Mouse (Mus musculus): ENCODE results near the gene Lhfpl2. TPM values are rescaled to one million over a fixed set of nuclear protein-coding genes. Genes with fewer than 3 reads are reported as not detected.

Lhfpl2 gene
- total RNA-seq, 2 experiments from 2014 or later = 31.9 to 38.6 TPM

GRCm38 (mm10) chr13:94174577-94175279 is 117.1 kb downstream of the Lhfpl2 start:
- DNase-seq = peak; percentile 40

DNA sequence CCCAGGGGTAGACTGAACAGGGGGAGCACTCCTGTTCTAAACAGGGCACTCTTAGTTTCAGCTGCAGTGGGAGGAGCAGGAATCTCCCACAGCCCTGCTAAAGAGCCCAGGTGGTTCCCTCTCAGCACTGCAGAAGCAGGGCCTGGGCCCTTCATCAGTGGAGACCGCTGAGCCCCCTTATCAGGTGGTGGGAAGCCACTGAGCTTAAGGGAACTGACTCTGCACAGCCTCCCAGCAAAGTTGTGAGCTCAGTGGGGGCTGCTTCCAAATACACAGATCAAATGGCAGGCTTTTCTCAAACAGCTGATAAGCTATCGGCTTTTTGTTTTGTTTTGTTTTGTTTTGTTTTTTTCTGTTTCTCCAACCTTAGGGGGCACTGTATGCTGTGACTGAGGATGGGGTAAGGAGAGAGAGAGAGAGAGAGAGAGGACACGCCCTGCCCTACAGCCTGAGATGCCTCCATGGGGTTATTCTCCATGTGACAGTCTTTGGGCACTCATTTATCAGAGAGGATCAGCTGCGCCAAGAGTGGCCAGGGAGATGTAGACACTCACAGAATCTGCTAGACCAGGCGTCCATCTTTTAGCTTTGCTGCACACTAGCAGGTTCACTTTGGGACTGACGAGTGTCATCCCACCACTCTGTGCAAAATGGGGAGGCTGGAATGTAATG is 117.9 kb downstream of the Lhfpl2 start:
- no peak for DNase-seq

- DNase-seq = peak; percentile 44
Observed at GRCm38 (mm10) chr13:94177148-94177547, 119.6 kb downstream of the Lhfpl2 start.

DNA sequence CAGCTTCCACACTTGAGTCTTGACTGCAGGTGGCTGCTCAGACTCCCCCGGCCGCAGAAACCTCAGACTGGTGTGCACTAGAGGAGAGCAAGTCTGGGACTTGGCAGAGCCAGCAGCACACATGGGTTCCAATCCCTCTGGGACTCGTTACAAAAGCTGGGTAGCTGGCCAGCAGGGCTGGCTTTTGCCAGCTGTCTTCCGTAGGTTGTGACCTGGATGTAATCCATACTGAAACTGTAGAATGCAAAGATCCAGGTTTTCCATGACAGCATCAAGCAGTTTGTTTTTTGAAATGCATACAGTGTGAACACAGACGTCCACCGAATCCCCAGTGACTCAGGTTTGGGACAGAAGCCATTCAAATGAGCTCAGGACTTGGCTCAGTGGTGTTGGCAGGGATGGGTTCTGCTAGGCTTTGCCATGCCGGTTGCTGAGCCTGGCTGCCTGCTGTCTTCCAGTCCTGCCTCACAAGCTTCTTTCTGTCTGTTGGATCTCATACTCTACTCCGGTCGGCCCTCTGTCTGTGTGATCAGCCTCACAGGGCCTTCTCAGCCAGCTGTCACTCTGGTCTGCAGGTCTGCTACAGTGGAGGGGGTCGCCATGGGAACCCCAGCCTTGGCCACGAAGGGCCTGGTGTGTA is 120.9 kb downstream of the Lhfpl2 start:
- peak; percentile 52 for DNase-seq

DNA sequence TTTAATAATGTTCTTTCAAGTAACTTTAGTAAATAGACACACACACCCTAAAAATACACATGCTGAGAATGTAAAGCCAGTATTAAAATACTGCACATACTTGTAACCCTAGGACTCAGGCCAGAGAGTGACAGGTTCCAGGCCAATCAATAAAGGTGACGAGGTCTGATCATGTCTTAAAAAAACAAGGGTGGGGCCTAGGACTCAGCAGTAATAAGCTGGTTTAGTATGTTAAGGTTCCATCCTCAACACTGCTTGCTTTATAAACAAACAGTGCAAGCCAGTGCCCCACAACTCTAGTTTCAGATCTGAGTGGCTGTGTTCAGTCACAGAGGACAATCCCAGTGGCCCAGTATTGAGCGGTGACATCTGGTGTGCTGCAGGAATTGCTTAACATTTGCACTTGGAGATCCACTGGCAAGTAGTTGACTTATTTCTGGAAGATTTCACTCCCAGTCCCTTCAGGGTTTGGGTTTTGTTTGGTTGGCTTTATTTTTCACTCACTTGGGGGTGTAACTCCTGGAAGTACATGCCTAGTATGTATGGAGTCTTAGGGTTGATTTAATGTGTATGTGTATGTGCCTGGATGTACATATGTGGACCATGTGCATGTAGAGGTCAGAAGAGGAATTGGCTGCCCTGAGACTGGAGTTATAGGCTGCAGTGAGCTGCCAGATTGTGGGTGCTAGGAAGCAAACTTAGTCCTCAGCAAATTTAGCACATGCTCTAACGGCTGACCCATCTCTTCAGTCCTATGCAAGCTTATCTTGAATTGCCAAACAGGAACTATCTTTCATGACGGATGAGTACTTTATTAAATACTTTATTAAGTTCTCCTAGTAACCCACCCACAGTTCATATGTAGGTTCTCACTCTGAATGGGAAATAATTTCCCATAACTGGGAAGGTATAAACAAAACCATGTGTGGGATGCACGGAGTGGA is 123.2 kb downstream of the Lhfpl2 start:
- DNase-seq = no peak

GRCm38 (mm10) chr13:94182026-94182425 is 124.4 kb downstream of the Lhfpl2 start:
- no peak for DNase-seq

- no peak for DNase-seq
Observed at GRCm38 (mm10) chr13:94183372-94184021, 125.9 kb downstream of the Lhfpl2 start.

DNA sequence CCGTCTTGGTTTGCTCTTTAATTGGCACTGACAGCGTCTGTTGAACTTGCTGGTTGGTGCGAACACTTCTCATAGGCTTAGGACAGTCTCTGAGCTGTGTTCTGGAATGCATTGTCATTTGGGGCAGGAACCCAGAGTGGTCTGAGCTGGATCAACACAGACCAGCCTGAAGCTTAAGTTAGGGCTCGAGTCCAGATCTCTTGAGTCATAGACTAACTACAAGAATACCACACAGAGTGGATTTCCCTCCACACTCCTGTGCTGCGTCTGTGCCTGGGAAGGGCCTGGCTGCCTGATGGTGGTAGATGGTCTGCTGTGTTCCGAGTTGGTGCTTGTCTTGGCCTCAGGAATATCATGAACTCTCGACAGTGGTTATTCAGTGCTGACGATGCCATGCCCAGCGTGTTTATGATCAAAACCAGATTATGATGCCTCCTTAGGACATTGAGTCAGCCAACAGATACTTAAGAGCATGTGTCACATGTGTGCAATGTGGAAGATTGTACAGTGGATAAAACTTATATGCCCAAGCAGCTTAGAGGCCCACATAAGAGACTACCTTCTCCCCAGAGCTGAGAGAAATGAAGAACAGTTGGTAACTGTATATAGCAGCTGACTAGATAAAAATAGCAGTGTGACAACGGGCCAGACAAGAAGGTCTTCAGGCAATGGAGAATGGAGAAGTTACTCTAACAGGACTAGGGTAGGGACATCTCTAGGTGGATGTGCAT is 127.3 kb downstream of the Lhfpl2 start:
- DNase-seq = no peak

GRCm38 (mm10) chr13:94185631-94186030 is 128.0 kb downstream of the Lhfpl2 start:
- no peak for DNase-seq

DNA sequence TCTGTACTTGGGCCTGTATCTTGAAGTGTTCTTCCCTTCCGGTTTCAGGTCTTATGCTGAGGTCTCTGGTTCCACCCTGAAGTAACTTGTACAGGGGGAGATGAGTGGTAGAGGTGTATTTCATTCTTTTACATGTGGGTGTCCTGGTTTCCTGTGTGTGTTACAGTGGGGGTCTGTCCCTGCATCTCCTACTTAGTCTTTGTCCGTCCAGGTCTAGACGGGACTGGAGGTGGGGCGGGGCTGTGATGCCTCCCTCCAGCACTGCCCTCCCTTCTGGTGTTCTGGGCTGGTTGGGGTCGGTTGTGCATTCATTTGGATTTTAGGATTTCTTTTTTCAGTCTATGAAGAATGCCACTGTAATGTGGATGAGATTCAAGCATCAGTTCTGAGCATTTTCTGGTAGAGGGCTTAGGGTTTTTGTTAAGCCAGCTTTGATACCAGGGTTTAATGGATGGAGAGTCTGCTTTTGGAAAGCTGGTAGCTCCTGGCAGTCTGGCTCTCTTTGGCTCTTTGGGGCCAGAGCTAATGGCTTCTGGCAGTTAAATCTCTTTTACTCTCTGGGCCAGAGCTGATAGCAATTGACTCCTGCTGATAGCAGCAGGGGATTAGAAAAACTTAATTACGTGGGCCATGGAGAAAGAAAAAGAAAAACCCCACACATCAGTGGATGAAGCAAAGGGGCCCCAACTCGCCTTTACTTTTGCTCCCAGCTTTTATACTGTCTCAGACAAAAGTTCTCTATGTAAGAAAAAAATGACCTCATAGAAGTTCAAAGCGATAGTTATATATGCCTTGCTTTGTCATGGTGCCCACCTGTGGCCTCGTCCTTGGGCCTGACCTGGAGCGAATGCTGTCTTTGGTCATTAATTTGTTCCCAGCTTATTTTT is 130.8 kb downstream of the Lhfpl2 start:
- DNase-seq = no peak

DNA sequence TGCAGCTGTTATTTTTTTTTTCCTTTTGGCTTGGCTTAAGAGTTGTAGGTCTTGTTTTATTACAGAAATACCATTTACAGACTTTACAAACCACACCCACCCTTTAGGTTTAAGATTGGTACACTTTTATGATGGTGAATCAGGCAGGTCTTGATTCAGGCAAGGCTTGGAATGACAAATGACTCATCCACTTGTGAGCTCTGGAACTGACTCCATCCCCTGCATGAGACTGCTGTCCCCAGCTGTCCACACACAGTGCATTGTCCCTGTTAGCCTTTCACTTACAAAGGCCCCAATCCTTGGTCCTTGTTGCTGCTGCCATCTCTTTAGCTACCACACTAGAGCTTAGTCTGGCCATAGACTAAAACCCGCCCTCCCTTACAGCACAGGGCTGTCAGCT is 132.8 kb downstream of the Lhfpl2 start:
- DNase-seq = no peak

DNA sequence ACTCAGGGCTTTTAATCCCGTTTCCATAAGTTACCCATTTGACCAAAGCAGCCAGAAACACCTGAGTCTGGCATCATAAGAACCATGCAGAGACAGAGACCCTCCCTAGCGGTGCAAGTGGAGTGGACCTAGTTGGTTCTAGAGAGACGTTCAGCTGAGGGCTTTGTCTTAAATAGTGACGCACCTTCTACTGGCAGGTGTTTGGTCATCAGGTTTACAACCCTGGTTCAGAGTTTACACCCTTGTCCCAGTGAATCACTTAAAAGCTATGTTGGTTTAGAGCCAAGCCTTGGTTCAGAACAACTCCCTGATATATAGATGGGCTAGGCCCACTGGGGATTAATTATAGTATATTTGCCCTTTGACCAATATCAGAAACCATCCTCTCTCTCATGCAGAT is 135.6 kb downstream of the Lhfpl2 start:
- no peak for DNase-seq

DNA sequence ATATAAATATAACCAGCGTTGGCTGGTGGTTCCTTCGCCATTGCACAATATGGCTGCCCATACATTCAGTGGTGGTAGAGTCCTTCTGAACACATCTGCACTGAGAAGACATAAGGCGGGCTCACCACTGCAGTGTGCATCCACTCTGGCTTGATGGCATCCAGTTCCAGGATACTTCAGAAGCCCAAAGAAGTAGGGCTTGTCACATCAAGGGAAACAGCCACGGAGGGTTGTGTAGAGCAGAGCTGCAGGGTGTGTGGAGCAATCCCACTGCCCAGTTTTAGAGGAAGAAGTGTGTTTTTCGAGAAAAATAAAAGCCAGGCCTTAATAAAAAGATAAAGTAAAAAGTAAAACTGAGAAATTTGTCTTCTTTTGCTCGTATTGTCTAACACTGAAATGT is 141.0 kb downstream of the Lhfpl2 start:
- DNase-seq = no peak

DNA sequence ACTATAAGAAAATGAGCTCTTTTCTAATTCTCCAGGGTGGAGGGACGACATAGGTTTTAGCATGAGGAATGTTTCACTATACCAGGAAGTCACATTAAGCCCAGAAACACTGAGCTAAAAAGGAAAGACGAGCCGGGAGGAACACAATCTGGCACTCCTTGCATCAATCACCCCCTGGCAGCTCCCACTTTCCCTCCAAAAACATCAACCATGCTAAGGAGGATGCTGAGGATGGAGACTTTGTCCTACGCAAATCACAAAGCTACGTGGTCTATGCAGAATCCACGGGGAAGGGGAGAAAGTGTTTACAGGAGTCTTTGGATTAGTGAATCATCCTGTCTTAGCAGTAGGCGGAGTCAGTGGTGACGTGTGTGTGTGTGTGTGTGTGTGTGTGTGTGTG is 142.2 kb downstream of the Lhfpl2 start:
- no peak for DNase-seq

DNA sequence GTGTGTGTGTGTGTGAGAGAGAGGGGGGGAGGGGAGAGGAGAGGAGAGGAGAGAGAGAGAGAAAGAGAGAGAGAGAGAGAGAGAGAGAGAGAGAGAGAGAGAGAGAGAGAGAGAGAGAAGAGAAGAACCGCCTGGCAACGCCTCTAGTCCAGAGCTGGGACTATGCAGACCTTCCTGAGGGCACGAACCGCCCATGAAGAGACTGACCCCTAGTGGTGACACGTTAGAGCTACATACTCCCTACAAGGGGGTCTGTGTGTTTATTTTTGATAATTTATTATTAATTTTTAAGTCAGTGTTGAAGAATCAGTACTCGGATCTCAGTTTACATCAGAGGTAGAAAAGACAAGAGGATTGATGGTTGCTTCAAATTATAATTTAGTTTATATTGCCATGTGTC is 147.6 kb downstream of the Lhfpl2 start:
- peak; percentile 53 for DNase-seq

DNA sequence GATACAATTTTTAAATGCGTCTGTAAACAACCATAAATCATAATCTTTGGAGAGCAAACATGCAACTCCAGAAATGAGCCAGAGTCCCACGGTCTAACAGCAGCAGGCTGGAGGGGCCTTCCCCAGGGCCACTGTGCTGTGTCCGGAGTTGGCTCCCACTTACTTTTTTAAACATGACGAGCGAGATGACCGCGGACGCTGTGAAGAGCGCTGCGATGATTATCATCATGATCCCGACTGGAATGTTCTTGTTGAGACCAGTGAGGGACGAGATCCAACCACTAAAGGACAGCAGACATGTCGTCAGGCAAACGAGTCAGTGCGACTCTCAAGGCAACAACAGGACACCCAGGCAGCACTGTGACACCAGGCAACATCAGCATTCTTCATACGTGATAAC is 150.4 kb downstream of the Lhfpl2 start:
- no peak for DNase-seq

GRCm38 (mm10) chr13:94208892-94209291 is 151.3 kb downstream of the Lhfpl2 start:
- DNase-seq = no peak

DNA sequence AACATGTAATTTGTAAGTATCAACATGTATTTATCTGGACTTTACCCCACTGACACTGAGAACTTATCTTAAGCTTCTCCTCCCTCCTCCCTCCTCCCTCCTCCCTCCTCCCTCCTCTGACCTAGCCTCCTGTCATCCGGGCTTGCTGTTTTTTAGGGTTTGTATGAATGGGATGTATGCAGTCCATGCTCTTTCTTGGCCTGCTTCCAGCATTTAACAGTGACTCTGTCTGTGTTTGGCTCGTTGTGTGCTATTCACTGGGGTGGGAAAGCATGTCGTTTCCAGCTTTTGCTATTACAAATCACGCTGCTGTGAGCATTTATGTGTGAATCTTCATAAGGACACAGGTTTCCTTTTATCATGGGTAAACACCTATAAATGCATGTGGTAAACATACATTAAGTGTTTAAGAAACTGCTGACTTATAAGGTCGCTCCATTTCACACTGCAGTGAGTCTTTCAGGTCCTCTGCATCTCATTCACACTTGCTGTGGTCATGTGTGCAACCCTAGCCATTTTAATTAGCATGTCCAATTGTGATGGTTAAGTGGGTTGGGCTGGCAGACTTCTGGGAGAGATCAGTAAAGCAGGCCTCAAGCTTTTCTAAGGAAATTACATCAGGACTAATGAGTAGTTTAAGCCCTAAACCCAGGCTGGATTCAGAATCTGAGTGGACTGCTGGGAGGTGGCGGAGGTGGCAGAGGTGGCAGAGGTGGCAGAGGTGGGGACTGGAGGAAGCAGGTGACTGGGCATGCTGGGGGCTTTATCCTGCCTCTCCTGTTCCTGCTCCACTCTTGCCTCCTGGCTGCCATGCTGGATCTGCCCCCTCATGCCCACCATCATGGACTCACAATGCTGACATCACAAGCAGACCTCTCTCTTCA is 153.9 kb downstream of the Lhfpl2 start:
- no peak for DNase-seq

- no peak for DNase-seq
Observed at GRCm38 (mm10) chr13:94212179-94212578, 154.6 kb downstream of the Lhfpl2 start.

Measured in gastrocnemius, postnatal 10 days (tissue).